Mouse (Mus musculus) midbrain, postnatal 0 days (tissue): ENCODE data around the gene Ror2. TPM values are rescaled to one million over a fixed set of nuclear protein-coding genes. Genes with fewer than 3 reads are reported as not detected.

Experiments
- ATAC-seq: fragments of 200-750 bp; cut with Nextera tagmentation; 2 replicates; pipeline ENCODE4 v1.8.0; 2017; ENCODE audit warnings: moderate number of reproducible peaks, mild to moderate bottlenecking, moderate TSS enrichment, moderate library complexity; ENCODE audit not compliant: low FRiP score
- DNase-seq: peaks from one replicate; pipeline ENCODE4 v3.0.0-alpha.2; 2015; ENCODE audit warnings: low spot score
- H3K27ac ChIP-seq: fragments of 300-500 bp; sonication (generic); 2 replicates; pipeline ENCODE4 v1.5.1; 2014; ENCODE audit warnings: low read depth, mild to moderate bottlenecking, low read length, mixed read lengths
- H3K27me3 ChIP-seq: fragments of 300-500 bp; sonication (generic); 2 replicates; pipeline ENCODE4 v1.6.1; 2014; ENCODE audit warnings: low read length, control low read depth, mixed read lengths; ENCODE audit not compliant: insufficient read depth
- H3K36me3 ChIP-seq: fragments of 300-500 bp; sonication (generic); 2 replicates; pipeline ENCODE4 v1.6.1; 2014; ENCODE audit warnings: low read length, control low read depth, mixed read lengths; ENCODE audit not compliant: insufficient read depth
- H3K4me1 ChIP-seq: fragments of 300-500 bp; sonication (generic); 2 replicates; pipeline ENCODE4 v1.6.1; 2014; ENCODE audit warnings: mild to moderate bottlenecking, control low read depth, antibody characterized with exemption, low read length, mixed read lengths; ENCODE audit not compliant: insufficient read depth
- H3K4me2 ChIP-seq: fragments of 300-500 bp; sonication (generic); 2 replicates; pipeline ENCODE4 v1.6.1; 2014; ENCODE audit warnings: low read depth, mild to moderate bottlenecking, low read length, mixed read lengths; ENCODE audit not compliant: poor library complexity, severe bottlenecking
- H3K4me3 ChIP-seq: fragments of 300-500 bp; sonication (generic); 2 replicates; pipeline ENCODE4 v1.5.1; 2014; ENCODE audit warnings: low read depth, mild to moderate bottlenecking, low read length, moderate library complexity
- H3K9ac ChIP-seq: fragments of 300-500 bp; sonication (generic); replicated peaks from 2 replicates; pipeline ENCODE4 v1.6.1; 2014; ENCODE audit warnings: mild to moderate bottlenecking, low read length, moderate library complexity, mixed read lengths; ENCODE audit not compliant: poor library complexity, severe bottlenecking
- H3K9me3 ChIP-seq: fragments of 300-500 bp; sonication (generic); 2 replicates; pipeline ENCODE4 v1.6.1; 2016; ENCODE audit warnings: low read length, control low read depth
- CTCF ChIP-seq: IDR thresholded peaks from 2 replicates; pipeline ENCODE4 v1.5.1; 2016; ENCODE audit warnings: antibody characterized with exemption, mild to moderate bottlenecking
- WGBS: fragments of 180-500 bp; shearing (Covaris S2); extraction: QIAGEN DNeasy Blood & Tissue Kit; methylation state at CpG from one replicate; pipeline ENCODE4 v1.1.7; 2014; 5-methylcytosine and 5-hydroxymethylcytosine counted together
- polyA plus RNA-seq: library from polyadenylated mRNA; unstranded; fragments of >200 nt; fragmentation: Nextera tagmentation; extraction: Ambion mirVana; gene quantifications from 2 replicates; pipeline ENCODE4 v1.2.1, GENCODE M21; 2015
- total RNA-seq: library from RNA; depleted of rRNA; stranded (reverse); fragments of >200 nt; gene quantifications from 2 replicates; pipeline ENCODE4 v1.2.3, GENCODE M21; 2014

Gene Ror2
- total and polyA plus RNA-seq, 2 experiments from 2014 or later: 2.0 to 5.8 TPM

DNA sequence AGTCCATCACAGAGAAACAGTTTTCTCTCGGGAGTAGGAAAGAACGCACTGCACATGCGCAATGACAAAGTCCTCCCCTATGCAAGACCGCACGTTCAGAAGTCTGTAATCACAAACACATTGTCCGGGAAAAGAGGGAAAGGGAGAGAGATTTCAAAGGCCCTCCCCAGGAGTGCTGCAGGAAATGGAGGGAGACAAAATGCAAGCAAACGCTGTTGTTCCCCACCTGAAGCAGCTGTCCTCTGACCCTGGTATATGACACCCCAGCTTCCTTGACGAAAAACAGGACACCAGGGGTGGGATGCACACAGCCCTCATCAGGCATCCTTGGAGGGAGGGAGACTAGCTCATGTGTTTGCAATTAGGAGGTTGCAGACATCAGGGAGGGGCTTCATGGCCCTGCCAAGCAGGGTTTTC lies 102.8 kb downstream of the Ror2 start:
- Histone ChIP-seq H3K27me3 (no peaks in the 10 kb centered on the region), H3K36me3 (no peaks in the 10 kb centered on the region), H3K4me1 (peaks cover under 1% of the 10 kb centered on the region; the same call in 1 of the 2 replicates), H3K27ac (no peak overlapping the region), H3K4me3 (no peak overlapping the region), H3K9ac (no peak overlapping the region), H3K4me2 (no peak overlapping the region), H3K9me3 (no peaks in the 10 kb centered on the region)
- ATAC-seq: no peak
- peak; percentile 3 for DNase-seq
- no peak for TF ChIP-seq CTCF
- WGBS: 61% methylated on average over 8 of the region's 8 CpGs

DNA sequence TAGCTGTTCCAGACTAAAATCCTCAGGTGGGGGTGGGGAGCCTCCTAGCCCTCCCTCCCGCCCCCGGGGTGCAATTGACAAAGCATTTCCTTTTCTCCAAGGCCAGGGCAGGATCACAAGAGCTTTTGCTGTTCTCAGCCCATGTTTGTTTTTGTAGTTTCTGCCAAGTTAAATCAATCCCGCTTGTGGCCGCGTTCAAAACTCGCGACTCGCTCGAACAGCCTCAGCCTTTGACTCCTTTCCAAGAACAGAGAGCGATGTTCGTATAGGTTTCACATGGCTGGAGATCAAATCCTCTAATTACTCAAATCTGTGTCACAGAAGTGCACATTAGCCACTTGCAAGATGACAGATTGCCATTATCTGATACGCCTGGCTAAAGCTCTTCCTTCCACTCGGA lies 107.3 kb downstream of the Ror2 start:
- Histone ChIP-seq H3K4me2 (peak overlapping the region; percentile 15; the same call in 1 of the 2 replicates), H3K36me3 (no peaks in the 10 kb centered on the region), H3K4me1 (peaks cover 7% of the 10 kb centered on the region; the same call in 1 of the 2 replicates), H3K27me3 (no peaks in the 10 kb centered on the region), H3K4me3 (no peak overlapping the region), H3K9ac (no peak overlapping the region), H3K27ac (no peak overlapping the region), H3K9me3 (no peaks in the 10 kb centered on the region)
- no peak for TF ChIP-seq CTCF
- ATAC-seq: 0 out of 2 replicates have a peak, but pooled peaks have one; percentile 15
- DNase-seq: peak; percentile 70
- 5% methylated on average over 13 of the region's 13 CpGs for WGBS

DNA sequence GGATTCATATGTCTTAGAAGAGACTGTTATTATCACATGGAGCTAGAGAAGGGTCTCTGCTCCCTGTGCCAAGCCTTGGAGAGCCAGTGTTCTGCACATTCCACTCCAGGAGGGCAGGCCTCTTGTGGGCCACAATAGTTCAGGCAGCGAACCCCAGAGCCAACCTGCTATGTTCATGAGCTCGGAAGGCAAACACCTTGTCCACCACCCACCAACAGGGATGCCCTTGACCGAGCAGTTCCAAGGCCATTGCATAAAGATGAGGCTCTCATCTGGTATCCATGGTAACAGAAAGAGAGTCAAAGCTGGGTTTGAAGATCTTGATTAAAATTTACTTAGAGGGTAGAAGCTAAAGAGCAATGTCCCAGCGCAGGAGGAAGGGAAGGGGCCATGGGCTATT lies 107.8 kb downstream of the Ror2 start:
- no peaks in the 10 kb centered on the region for H3K36me3 ChIP-seq
- no peak overlapping the region for H3K4me3 ChIP-seq
- peaks cover 7% of the 10 kb centered on the region; the same call in 1 of the 2 replicates for H3K4me1 ChIP-seq
- peak overlapping the region; percentile 15; the same call in 1 of the 2 replicates for H3K4me2 ChIP-seq
- no peaks in the 10 kb centered on the region for H3K27me3 ChIP-seq
- no peak overlapping the region for H3K9ac ChIP-seq
- TF ChIP-seq CTCF: no peak
- no peaks in the 10 kb centered on the region for H3K9me3 ChIP-seq
- H3K27ac ChIP-seq: peak overlapping the region; percentile 47; the same call in 1 of the 2 replicates
- ATAC-seq (peak; percentile 59; the same call in 1 of the 2 replicates), DNase-seq (peak; percentile 48)
- 19% methylated on average over 4 of the region's 4 CpGs for WGBS

DNA sequence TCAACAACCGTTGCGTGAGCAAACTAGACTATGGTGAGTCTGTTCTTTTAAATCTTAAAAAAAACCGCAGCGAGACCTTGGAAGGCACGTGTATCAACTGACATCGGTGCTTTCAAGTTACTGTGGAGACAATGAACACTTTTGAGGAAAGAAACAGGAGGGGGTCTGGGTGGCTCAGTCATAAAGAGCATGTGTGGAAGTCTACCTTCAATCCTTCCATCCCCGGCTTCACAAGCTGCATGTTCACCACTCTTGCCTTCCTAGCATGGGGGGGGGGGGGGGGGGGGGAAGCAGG lies 108.6 kb downstream of the Ror2 start:
- H3K4me3 ChIP-seq: no peak overlapping the region
- H3K27me3 ChIP-seq: no peaks in the 10 kb centered on the region
- WGBS: 37% methylated on average over 7 of the region's 7 CpGs
- H3K36me3 ChIP-seq: no peaks in the 10 kb centered on the region
- H3K9ac ChIP-seq: no peak overlapping the region
- H3K4me2 ChIP-seq: no peak overlapping the region
- TF ChIP-seq CTCF: no peak
- H3K4me1 ChIP-seq: peaks cover 7% of the 10 kb centered on the region; the same call in 1 of the 2 replicates
- DNase-seq (no peak), ATAC-seq (no peak)
- H3K27ac ChIP-seq: no peak overlapping the region
- no peaks in the 10 kb centered on the region for H3K9me3 ChIP-seq

DNA sequence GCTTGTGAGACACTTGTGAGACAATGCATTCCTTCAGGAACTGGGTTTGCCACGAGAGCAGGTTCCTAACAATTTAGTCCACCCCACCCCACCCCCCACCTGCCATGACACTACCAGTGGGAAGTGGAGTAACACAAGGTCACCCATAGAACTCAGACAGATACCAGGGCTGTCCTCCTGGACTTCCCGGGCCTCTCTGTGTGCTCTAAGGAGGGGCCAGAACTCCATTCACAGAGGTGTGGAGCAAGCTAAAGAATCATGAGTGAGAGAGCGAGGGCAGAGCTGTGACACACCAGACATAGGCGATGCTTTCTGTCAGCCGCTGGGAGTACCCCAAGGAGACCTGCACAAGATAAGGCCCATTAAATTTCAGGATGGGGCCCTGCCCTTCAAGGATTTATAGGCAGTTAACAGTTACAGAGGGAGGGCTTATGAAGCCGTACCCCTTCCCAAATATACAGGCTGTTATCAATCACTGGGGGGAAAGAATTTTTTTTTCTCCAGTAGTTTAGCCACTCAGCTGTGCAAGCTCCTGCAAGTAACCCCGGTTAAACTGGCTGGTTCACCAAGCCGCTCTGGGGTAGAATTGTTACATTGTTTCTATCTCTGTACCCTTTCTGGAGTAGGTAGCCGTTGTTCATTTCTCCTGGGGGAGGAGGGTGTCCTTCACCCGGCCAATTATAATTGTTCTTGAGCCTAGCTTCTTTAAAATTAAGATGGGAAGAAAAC lies 109.1 kb downstream of the Ror2 start:
- ATAC-seq (no peak), DNase-seq (no peak)
- no peaks in the 10 kb centered on the region for H3K27me3 ChIP-seq
- peaks cover 7% of the 10 kb centered on the region; the same call in 1 of the 2 replicates for H3K4me1 ChIP-seq
- H3K9ac ChIP-seq: no peak overlapping the region
- H3K36me3 ChIP-seq: no peaks in the 10 kb centered on the region
- no peak for TF ChIP-seq CTCF
- H3K4me2 ChIP-seq: no peak overlapping the region
- no peak overlapping the region for H3K4me3 ChIP-seq
- H3K27ac ChIP-seq: no peak overlapping the region
- 77% methylated on average over 10 of the region's 10 CpGs for whole genome bisulfite sequencing
- no peaks in the 10 kb centered on the region for H3K9me3 ChIP-seq

DNA sequence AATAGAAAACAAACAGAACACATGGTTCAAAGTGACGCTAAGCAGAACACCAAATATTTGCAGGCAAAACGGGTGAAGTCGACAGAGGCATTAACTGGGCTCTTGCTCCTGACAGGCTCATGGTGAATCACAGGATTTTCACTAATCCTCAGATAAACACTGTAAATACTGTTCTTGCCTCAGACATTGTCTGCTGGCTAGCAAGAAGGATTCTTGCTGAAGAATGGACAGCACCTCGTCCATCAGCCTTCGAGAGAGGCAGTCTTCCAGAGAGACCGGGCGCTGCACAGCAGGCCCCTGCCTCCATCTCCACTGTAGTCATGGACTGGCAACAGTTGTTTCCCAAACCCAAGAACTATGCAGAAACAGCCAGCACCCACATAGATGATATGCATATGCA lies 110.9 kb downstream of the Ror2 start:
- H3K4me1 ChIP-seq: peaks cover 7% of the 10 kb centered on the region; the same call in 1 of the 2 replicates
- H3K27me3 ChIP-seq: no peaks in the 10 kb centered on the region
- DNase-seq (no peak), ATAC-seq (no peak)
- no peak overlapping the region for H3K27ac ChIP-seq
- no peak overlapping the region for H3K4me2 ChIP-seq
- no peaks in the 10 kb centered on the region for H3K36me3 ChIP-seq
- WGBS: 63% methylated on average over 7 of the region's 7 CpGs
- no peak overlapping the region for H3K4me3 ChIP-seq
- H3K9ac ChIP-seq: no peak overlapping the region
- TF ChIP-seq CTCF: no peak
- H3K9me3 ChIP-seq: no peaks in the 10 kb centered on the region
